Mouse (Mus musculus) naive thymus-derived CD4-positive, alpha-beta T cell, adult 2 months (primary cell): ENCODE measurements around the gene Gm8122.
"Not testable (repeated sequence)": the region's sequence is repeated elsewhere in the genome, so short reads cannot be mapped to it uniquely, and the experiment has no call there.

Experiments used
- DNase-seq: peaks from one replicate; pipeline ENCODE4 v3.0.0-alpha.2; 2011; ENCODE audit warnings: low read depth

The Gm8122 gene

GRCm38 (mm10) chr14:43235204-43235603 is at the start of gene Gm8122:
Gene Gm8122, minus strand, starts transcription at chr14:43235304.
- not testable (repeated sequence) for DNase-seq

- DNase-seq, result not testable (repeated sequence)
These were observed 43.6 kb upstream of the Gm8122 start for GRCm38 (mm10) chr14:43278681-43279080.

GRCm38 (mm10) chr14:43278146-43278545 is 43.0 kb upstream of the Gm8122 start:
- not testable (repeated sequence) for DNase-seq

- DNase-seq, result not testable (repeated sequence)
These were observed 42.4 kb upstream of the Gm8122 start for GRCm38 (mm10) chr14:43277468-43277867.

GRCm38 (mm10) chr14:43275752-43276151 is 40.6 kb upstream of the Gm8122 start:
- DNase-seq, result not testable (repeated sequence)

GRCm38 (mm10) chr14:43274986-43275511 is 39.9 kb upstream of the Gm8122 start, which contains the start of gene Gm9732:
Gene Gm9732, plus strand, starts transcription at chr14:43275036.
- not testable (repeated sequence) for DNase-seq

GRCm38 (mm10) chr14:43273161-43273560 is 38.1 kb upstream of the Gm8122 start:
- DNase-seq, result not testable (repeated sequence)

GRCm38 (mm10) chr14:43269211-43269610 is 34.1 kb upstream of the Gm8122 start:
- DNase-seq, result not testable (repeated sequence)

- DNase-seq, result not testable (repeated sequence)
These were observed 33.5 kb upstream of the Gm8122 start for GRCm38 (mm10) chr14:43268521-43269084.

- DNase-seq, result not testable (repeated sequence)
These were observed 28.3 kb upstream of the Gm8122 start for GRCm38 (mm10) chr14:43263421-43263820.

- DNase-seq, result not testable (repeated sequence)
These were observed 23.2 kb upstream of the Gm8122 start, which contains the start of gene Gm8126 for GRCm38 (mm10) chr14:43258349-43258748. Gene Gm8126, plus strand, starts transcription at chr14:43258649.

GRCm38 (mm10) chr14:43256511-43256910 is 21.4 kb upstream of the Gm8122 start:
- DNase-seq, result not testable (repeated sequence)

- DNase-seq, result not testable (repeated sequence)
These were observed 15.6 kb upstream of the Gm8122 start for GRCm38 (mm10) chr14:43250549-43251253.

GRCm38 (mm10) chr14:43249611-43250170 is 14.6 kb upstream of the Gm8122 start:
- not testable (repeated sequence) for DNase-seq

- not testable (repeated sequence) for DNase-seq
These were observed 2.7 kb upstream of the Gm8122 start for GRCm38 (mm10) chr14:43237769-43238168.
